Mouse (Mus musculus) heart, adult 2 months (tissue): Measurements from ENCODE around the gene Il9. TPM values are rescaled to one million over a fixed set of nuclear protein-coding genes. Genes with fewer than 3 reads are reported as not detected.
A peak's percentile ranks its signal among the peaks of the same experiment; 100 is the strongest.

ENCODE experiments used
- DNase-seq, 2 experiments: peaks; one replicate each; pipeline ENCODE4 v3.0.0; 2021
- H3K27ac ChIP-seq: fragments of 200-600 bp; 2 replicates; pipeline ENCODE4 v1.8.1; 2022
- H3K27me3 ChIP-seq: fragments of 200-500 bp; 2 replicates; pipeline ENCODE4 v1.6.1; 2012; ENCODE audit warnings: mild to moderate bottlenecking, low read length, inconsistent platforms, mixed read lengths; ENCODE audit not compliant: control insufficient read depth, insufficient read depth
- H3K36me3 ChIP-seq: fragments of 200-500 bp; 2 replicates; pipeline ENCODE4 v1.6.1; 2012; ENCODE audit warnings: low read length, inconsistent platforms; ENCODE audit not compliant: control insufficient read depth, insufficient read depth
- H3K4me1 ChIP-seq: fragments of 200-500 bp; 2 replicates; pipeline ENCODE4 v1.6.1; 2011; ENCODE audit warnings: low read length; ENCODE audit not compliant: control insufficient read depth, insufficient read depth
- H3K4me3 ChIP-seq: fragments of 200-600 bp; 2 replicates; pipeline ENCODE4 v1.8.1; 2022
- H3K79me2 ChIP-seq: fragments of 200-500 bp; replicated peaks from 2 replicates; pipeline ENCODE4 v1.6.1; 2012; ENCODE audit warnings: mild to moderate bottlenecking, inconsistent platforms, low read length, moderate library complexity, mixed read lengths; ENCODE audit not compliant: control insufficient read depth, insufficient read depth
- H3K9ac ChIP-seq: fragments of 200-500 bp; 2 replicates; pipeline ENCODE4 v1.6.1; 2012; ENCODE audit warnings: low read depth, mild to moderate bottlenecking, control low read depth, inconsistent platforms, low read length, mixed read lengths
- CTCF ChIP-seq: fragments of 200-600 bp; IDR thresholded peaks from 2 replicates; pipeline ENCODE4 v1.8.1; 2022; ENCODE audit warnings: antibody characterized with exemption, mild to moderate bottlenecking, moderate library complexity
- EP300 ChIP-seq: fragments of 200-500 bp; IDR thresholded peaks from 2 replicates; pipeline ENCODE4 v1.6.1; 2011; ENCODE audit warnings: low read depth, low read length, control low read depth; ENCODE audit not compliant: insufficient read depth
- POLR2A ChIP-seq: fragments of 200-500 bp; IDR thresholded peaks from 2 replicates; pipeline ENCODE4 v1.6.1; 2011; ENCODE audit warnings: mild to moderate bottlenecking, low read depth, low read length, control low read depth; ENCODE audit not compliant: insufficient read depth
- WGBS: fragments of 180-500 bp; shearing (Covaris S2); methylation state at CpG from one replicate; pipeline ENCODE4 v1.1.7; 2018; 5-methylcytosine and 5-hydroxymethylcytosine counted together
- intact Hi-C: fragments of 180-260 bp; cut with DNase I; formaldehyde crosslinking; loops from one replicate; pipeline ENCODE4 v1.15.1; 2025
- long read RNA-seq: library from polyadenylated mRNA; stranded (forward); transcript quantifications from one replicate; pipeline ENCODE4 v2.0.0, GENCODE M21; 2021
- polyA plus RNA-seq: library from polyadenylated mRNA; depleted of rRNA; stranded (reverse); fragments of >200 nt; gene quantifications from 2 replicates; pipeline ENCODE4 v1.2.3, GENCODE M21; 2012; rRNA removed
- total RNA-seq, 2 experiments: library from RNA; stranded (reverse); gene quantifications; 2 replicates each; pipeline ENCODE4 v1.2.3; 2021

Gene Il9
- total RNA-seq: not detected
- not detected in 2 replicates for polyA plus RNA-seq
- long read RNA-seq: 0 reads

GRCm38 (mm10) chr13:56482146-56482545, at the start of gene Il9:
TSS of gene Il9 (minus strand) at chr13:56482246.
- no peaks in the 10 kb centered on the region for H3K79me2 ChIP-seq
- no peak within 1 kb of the TSS for H3K9ac ChIP-seq
- H3K4me3 ChIP-seq: no peak within 1 kb of the TSS
- no peaks in the 10 kb centered on the region for H3K36me3 ChIP-seq
- TF ChIP-seq EP300 (no peak), CTCF (no peak), POLR2A (no peak)
- H3K4me1 ChIP-seq: no peaks in the 10 kb centered on the region
- H3K27me3 ChIP-seq: no peaks in the 10 kb centered on the region; the same call in 1 of the 2 replicates
- no peak for DNase-seq
- 67% methylated on average over 3 of the region's 3 CpGs for WGBS
- H3K27ac ChIP-seq: no peak within 1 kb of the TSS
- intact Hi-C loops: no loop called here

- DNase-seq: no peak
- Histone ChIP-seq H3K4me1 (no peaks in the 10 kb centered on the region), H3K79me2 (no peaks in the 10 kb centered on the region), H3K4me3 (no peak overlapping the region), H3K27ac (no peak overlapping the region), H3K36me3 (no peaks in the 10 kb centered on the region), H3K9ac (no peak overlapping the region), H3K27me3 (no peaks in the 10 kb centered on the region)
- intact Hi-C loops: no loop called here
- 42% methylated on average over 8 of the region's 8 CpGs for WGBS
- TF ChIP-seq CTCF (no peak), EP300 (no peak), POLR2A (no peak)
Measured at GRCm38 (mm10) chr13:56529685-56530084, 47.6 kb upstream of the Il9 start.

GRCm38 (mm10) chr13:56529031-56529430, 47.0 kb upstream of the Il9 start:
- Histone ChIP-seq H3K27me3 (no peaks in the 10 kb centered on the region), H3K79me2 (no peaks in the 10 kb centered on the region), H3K4me1 (no peaks in the 10 kb centered on the region), H3K27ac (no peak overlapping the region), H3K36me3 (no peaks in the 10 kb centered on the region), H3K4me3 (no peak overlapping the region), H3K9ac (no peak overlapping the region)
- TF ChIP-seq POLR2A (no peak), EP300 (no peak), CTCF (no peak)
- 54% methylated on average over 4 of the region's 4 CpGs for WGBS
- DNase-seq: no peak
- intact Hi-C loops: no loop called here

GRCm38 (mm10) chr13:56528281-56528680, 46.2 kb upstream of the Il9 start:
- H3K79me2 ChIP-seq: no peaks in the 10 kb centered on the region
- H3K4me3 ChIP-seq: no peak overlapping the region
- WGBS: 88% methylated on average over 11 of the region's 11 CpGs
- no peak overlapping the region for H3K9ac ChIP-seq
- no peaks in the 10 kb centered on the region for H3K4me1 ChIP-seq
- no peak for DNase-seq
- H3K36me3 ChIP-seq: no peaks in the 10 kb centered on the region
- intact Hi-C loops: no loop called here
- H3K27ac ChIP-seq: no peak overlapping the region
- TF ChIP-seq POLR2A: no peak
- TF ChIP-seq EP300: no peak
- no peak for TF ChIP-seq CTCF
- no peaks in the 10 kb centered on the region for H3K27me3 ChIP-seq

- Histone ChIP-seq H3K79me2 (no peaks in the 10 kb centered on the region), H3K4me1 (peaks cover under 1% of the 10 kb centered on the region; the same call in 1 of the 2 replicates), H3K4me3 (no peak overlapping the region), H3K27me3 (no peaks in the 10 kb centered on the region), H3K27ac (no peak overlapping the region), H3K36me3 (no peaks in the 10 kb centered on the region), H3K9ac (no peak overlapping the region)
- no peak for DNase-seq
- WGBS: 96% methylated on average over 7 of the region's 7 CpGs
- intact Hi-C loops: no loop called here
- no peak for TF ChIP-seq POLR2A
- no peak for TF ChIP-seq CTCF
- TF ChIP-seq EP300: no peak
Measured at GRCm38 (mm10) chr13:56527846-56528245, 45.8 kb upstream of the Il9 start.

- no peak for TF ChIP-seq POLR2A
- TF ChIP-seq EP300: no peak
- TF ChIP-seq CTCF: no peak
- no peaks in the 10 kb centered on the region for H3K79me2 ChIP-seq
- WGBS: 85% methylated on average over 12 of the region's 12 CpGs
- peaks cover 2% of the 10 kb centered on the region; the same call in 1 of the 2 replicates for H3K4me1 ChIP-seq
- H3K27ac ChIP-seq: no peak overlapping the region
- H3K4me3 ChIP-seq: no peak overlapping the region
- DNase-seq: peak in 1 of 2 experiments; percentile 5
- no peak overlapping the region for H3K9ac ChIP-seq
- no peaks in the 10 kb centered on the region for H3K27me3 ChIP-seq
- no peaks in the 10 kb centered on the region for H3K36me3 ChIP-seq
- intact Hi-C loops: no loop called here
Measured at GRCm38 (mm10) chr13:56526871-56527270, 44.8 kb upstream of the Il9 start.
